Mouse (Mus musculus) limb, embryonic 15.5 days (tissue): Measurements from ENCODE around the gene Klhdc3. TPM values are rescaled to one million over a fixed set of nuclear protein-coding genes. Genes with fewer than 3 reads are reported as not detected.

Experiments used
- ATAC-seq: fragments of 200-750 bp; cut with Nextera tagmentation; 2 replicates; pipeline ENCODE4 v1.8.0; 2017; ENCODE audit warnings: low read depth, moderate TSS enrichment; ENCODE audit not compliant: insufficient number of reproducible peaks, low FRiP score, low TSS enrichment
- H3K27ac ChIP-seq: fragments of 300-500 bp; sonication (generic); 2 replicates; pipeline ENCODE4 v1.5.1; 2015; ENCODE audit warnings: moderate library complexity, mild to moderate bottlenecking, inconsistent platforms
- H3K27me3 ChIP-seq: fragments of 300-500 bp; sonication (generic); 2 replicates; pipeline ENCODE4 v1.6.1; 2015; ENCODE audit warnings: inconsistent platforms
- H3K36me3 ChIP-seq: fragments of 300-500 bp; sonication (generic); 2 replicates; pipeline ENCODE4 v1.6.1; 2015; ENCODE audit warnings: inconsistent platforms
- H3K4me1 ChIP-seq: fragments of 300-500 bp; sonication (generic); 2 replicates; pipeline ENCODE4 v1.6.1; 2015; ENCODE audit warnings: inconsistent platforms
- H3K4me2 ChIP-seq: fragments of 300-500 bp; sonication (generic); 2 replicates; pipeline ENCODE4 v1.6.1; 2015; ENCODE audit warnings: mild to moderate bottlenecking, inconsistent platforms
- H3K4me3 ChIP-seq: fragments of 300-500 bp; sonication (generic); 2 replicates; pipeline ENCODE4 v1.5.1; 2015; ENCODE audit warnings: mild to moderate bottlenecking, inconsistent platforms
- H3K9ac ChIP-seq: fragments of 300-500 bp; sonication (generic); 2 replicates; pipeline ENCODE4 v1.6.1; 2015; ENCODE audit warnings: inconsistent platforms
- H3K9me3 ChIP-seq: fragments of 300-500 bp; sonication (generic); 2 replicates; pipeline ENCODE4 v1.6.1; 2016; ENCODE audit warnings: inconsistent platforms
- WGBS: fragments of 180-500 bp; shearing (Covaris S2); methylation state at CpG from one replicate; pipeline ENCODE4 v1.1.7; 2015; 5-methylcytosine and 5-hydroxymethylcytosine counted together
- polyA plus RNA-seq: library from polyadenylated mRNA; unstranded; fragments of >200 nt; fragmentation: Nextera tagmentation; extraction: Ambion mirVana; gene quantifications from 2 replicates; pipeline ENCODE4 v1.2.1, GENCODE M21; 2015

Gene Klhdc3
- polyA plus RNA-seq, 1 experiment from 2014 or later, result 132 TPM

- peak overlapping the region; percentile 92 for H3K27ac ChIP-seq
- WGBS, result 23% methylated on average over 15 of the region's 15 CpGs
- peak overlapping the region; percentile 33 for H3K9ac ChIP-seq
- peak overlapping the region; percentile 72 for H3K4me2 ChIP-seq
- no peaks in the 10 kb centered on the region for H3K27me3 ChIP-seq
- ATAC-seq, result peak; percentile 11; the same call in 1 of the 2 replicates
- peaks cover 45% of the 10 kb centered on the region for H3K4me1 ChIP-seq
- H3K9me3 ChIP-seq, result no peaks in the 10 kb centered on the region
- H3K4me3 ChIP-seq, result peak overlapping the region; percentile 79
- peaks cover 54% of the 10 kb centered on the region for H3K36me3 ChIP-seq
Observed at GRCm38 (mm10) chr17:46674530-46675283, 6.0 kb downstream of the Klhdc3 start.

- Histone ChIP-seq H3K4me1 (peaks cover 38% of the 10 kb centered on the region), H3K9ac (peak within 1 kb of the TSS; percentile 65), H3K27me3 (no peaks in the 10 kb centered on the region), H3K4me3 (peak within 1 kb of the TSS; percentile 79), H3K4me2 (peak within 1 kb of the TSS; percentile 72), H3K27ac (peak within 1 kb of the TSS; percentile 92), H3K9me3 (no peaks in the 10 kb centered on the region), H3K36me3 (peaks cover 61% of the 10 kb centered on the region)
- under 1% methylated on average over 43 of the region's 43 CpGs for WGBS
- ATAC-seq, result peak; percentile 88
Observed at GRCm38 (mm10) chr17:46673850-46674529, 6.7 kb downstream of the Klhdc3 start, which contains the start of gene Rrp36. TSS of gene Rrp36 (minus strand) at chr17:46674352.

- no peak overlapping the region for H3K4me2 ChIP-seq
- H3K4me3 ChIP-seq, result no peak overlapping the region
- ATAC-seq, result no peak
- H3K27me3 ChIP-seq, result no peaks in the 10 kb centered on the region
- H3K4me1 ChIP-seq, result peaks cover 23% of the 10 kb centered on the region
- peaks cover 60% of the 10 kb centered on the region for H3K36me3 ChIP-seq
- 94% methylated on average over 10 of the region's 10 CpGs for WGBS
- H3K9me3 ChIP-seq, result no peaks in the 10 kb centered on the region
- no peak overlapping the region for H3K9ac ChIP-seq
- no peak overlapping the region for H3K27ac ChIP-seq
Observed at GRCm38 (mm10) chr17:46669911-46670310, 10.8 kb downstream of the Klhdc3 start.

GRCm38 (mm10) chr17:46667712-46668111 is 13.0 kb downstream of the Klhdc3 start:
- Histone ChIP-seq H3K9me3 (no peaks in the 10 kb centered on the region), H3K36me3 (peaks cover 78% of the 10 kb centered on the region), H3K4me3 (no peak overlapping the region), H3K27me3 (no peaks in the 10 kb centered on the region), H3K9ac (no peak overlapping the region), H3K4me2 (no peak overlapping the region), H3K4me1 (peaks cover 7% of the 10 kb centered on the region; the same call in 1 of the 2 replicates), H3K27ac (no peak overlapping the region)
- no peak for ATAC-seq
- WGBS, result 92% methylated on average over 16 of the region's 16 CpGs

GRCm38 (mm10) chr17:46662730-46663129 is 18.0 kb downstream of the Klhdc3 start:
- Histone ChIP-seq H3K4me1 (no peaks in the 10 kb centered on the region), H3K27ac (no peak overlapping the region), H3K9ac (no peak overlapping the region), H3K4me3 (no peak overlapping the region), H3K4me2 (no peak overlapping the region), H3K27me3 (no peaks in the 10 kb centered on the region), H3K36me3 (peaks cover 95% of the 10 kb centered on the region), H3K9me3 (no peaks in the 10 kb centered on the region)
- WGBS, result 88% methylated on average over 5 of the region's 5 CpGs
- no peak for ATAC-seq

GRCm38 (mm10) chr17:46661981-46662380 is 18.7 kb downstream of the Klhdc3 start:
- 84% methylated on average over 12 of the region's 12 CpGs for WGBS

GRCm38 (mm10) chr17:46661351-46661750 is 19.4 kb downstream of the Klhdc3 start:
- H3K4me3 ChIP-seq, result no peak overlapping the region
- H3K4me1 ChIP-seq, result no peaks in the 10 kb centered on the region
- no peak overlapping the region for H3K27ac ChIP-seq
- ATAC-seq, result no peak
- H3K36me3 ChIP-seq, result peaks cover 97% of the 10 kb centered on the region
- no peaks in the 10 kb centered on the region for H3K27me3 ChIP-seq
- H3K9me3 ChIP-seq, result no peaks in the 10 kb centered on the region
- no peak overlapping the region for H3K9ac ChIP-seq
- 90% methylated on average over 9 of the region's 9 CpGs for WGBS
- H3K4me2 ChIP-seq, result no peak overlapping the region

More at GRCm38 (mm10) chr17:46661981-46662380, 18.7 kb downstream of the Klhdc3 start:
- ATAC-seq, result no peak
- Histone ChIP-seq H3K9ac (no peak overlapping the region), H3K4me1 (no peaks in the 10 kb centered on the region), H3K27me3 (no peaks in the 10 kb centered on the region), H3K27ac (no peak overlapping the region), H3K4me2 (no peak overlapping the region), H3K4me3 (no peak overlapping the region), H3K9me3 (no peaks in the 10 kb centered on the region), H3K36me3 (peaks cover 97% of the 10 kb centered on the region)

- H3K27me3 ChIP-seq, result no peaks in the 10 kb centered on the region
- H3K4me3 ChIP-seq, result no peak overlapping the region
- no peak overlapping the region for H3K27ac ChIP-seq
- no peaks in the 10 kb centered on the region for H3K9me3 ChIP-seq
- H3K4me1 ChIP-seq, result peaks cover 39% of the 10 kb centered on the region
- ATAC-seq, result no peak
- no peak overlapping the region for H3K9ac ChIP-seq
- no peak overlapping the region for H3K4me2 ChIP-seq
- H3K36me3 ChIP-seq, result peaks cover 87% of the 10 kb centered on the region
- 71% methylated on average over 6 of the region's 6 CpGs for WGBS
Observed at GRCm38 (mm10) chr17:46656054-46656453, 24.7 kb downstream of the Klhdc3 start.

- no peaks in the 10 kb centered on the region for H3K9me3 ChIP-seq
- peak overlapping the region; percentile 75 for H3K4me3 ChIP-seq
- no peak overlapping the region; the same call in 1 of the 2 replicates for H3K27ac ChIP-seq
- 66% methylated on average over 20 of the region's 20 CpGs for WGBS
- no peak for ATAC-seq
- peak overlapping the region; percentile 58 for H3K4me2 ChIP-seq
- H3K27me3 ChIP-seq, result no peaks in the 10 kb centered on the region
- H3K36me3 ChIP-seq, result peaks cover 57% of the 10 kb centered on the region
- peaks cover 49% of the 10 kb centered on the region for H3K4me1 ChIP-seq
- peak overlapping the region; percentile 92 for H3K9ac ChIP-seq
Observed at GRCm38 (mm10) chr17:46651755-46652547, 28.8 kb downstream of the Klhdc3 start.

GRCm38 (mm10) chr17:46651292-46651691 is 29.4 kb downstream of the Klhdc3 start:
- Histone ChIP-seq H3K27me3 (no peaks in the 10 kb centered on the region), H3K36me3 (peaks cover 50% of the 10 kb centered on the region), H3K9ac (peak overlapping the region; percentile 92), H3K27ac (peak overlapping the region; percentile 98), H3K9me3 (no peaks in the 10 kb centered on the region), H3K4me2 (peak overlapping the region; percentile 58), H3K4me3 (peak overlapping the region; percentile 75), H3K4me1 (peaks cover 55% of the 10 kb centered on the region)
- 70% methylated on average over 17 of the region's 17 CpGs for WGBS
- ATAC-seq, result no peak

GRCm38 (mm10) chr17:46650232-46651031 is 30.3 kb downstream of the Klhdc3 start, which contains the start of gene Cul7:
TSS of gene Cul7 (plus strand) at chr17:46650337.
- Histone ChIP-seq H3K9me3 (no peaks in the 10 kb centered on the region), H3K36me3 (peaks cover 41% of the 10 kb centered on the region), H3K9ac (peak within 1 kb of the TSS; percentile 92), H3K27me3 (no peaks in the 10 kb centered on the region), H3K4me3 (peak within 1 kb of the TSS; percentile 75), H3K27ac (peak within 1 kb of the TSS; percentile 98), H3K4me1 (peaks cover 52% of the 10 kb centered on the region), H3K4me2 (peak within 1 kb of the TSS; percentile 58)
- peak; percentile 95 for ATAC-seq
- under 1% methylated on average over 58 of the region's 58 CpGs for WGBS
